Mouse (Mus musculus): ENCODE results near the gene Tha1.

Gene Tha1

GRCm38 (mm10) chr11:117826164-117826563 lies 47.1 kb downstream of the Tha1 start:
- DNase-seq (ENCODE audit: low read depth, low spot score): peak; percentile 52

- DNase-seq (ENCODE audit: low read depth, low spot score): peak; percentile 90
Measured at GRCm38 (mm10) chr11:117825333-117826101, 47.8 kb downstream of the Tha1 start, which contains the start of the genes Afmid and Tk1. Afmid (plus strand) TSS chr11:117825924. Tk1 (minus strand) TSS chr11:117826092.

GRCm38 (mm10) chr11:117824060-117824969 lies 49.0 kb downstream of the Tha1 start:
- peak; percentile 86 for DNase-seq (ENCODE audit: low read depth, low spot score)

- DNase-seq (ENCODE audit: low read depth, low spot score): no peak
Measured at GRCm38 (mm10) chr11:117823411-117823810, 49.9 kb downstream of the Tha1 start.

- DNase-seq (ENCODE audit: low read depth, low spot score): no peak
Measured at GRCm38 (mm10) chr11:117822728-117823241, 50.5 kb downstream of the Tha1 start.

GRCm38 (mm10) chr11:117821868-117822267 lies 51.4 kb downstream of the Tha1 start:
- no peak for DNase-seq (ENCODE audit: low read depth, low spot score)

GRCm38 (mm10) chr11:117820173-117820572 lies 53.1 kb downstream of the Tha1 start:
- DNase-seq (ENCODE audit: low read depth, low spot score): no peak

- no peak for DNase-seq (ENCODE audit: low read depth, low spot score)
Measured at GRCm38 (mm10) chr11:117819095-117819494, 54.2 kb downstream of the Tha1 start.

All from forelimb bud, embryonic 11.5 days (tissue).